Comparison of ENCODE assay signal across 8 mouse cellular contexts in the genomic region with DNA sequence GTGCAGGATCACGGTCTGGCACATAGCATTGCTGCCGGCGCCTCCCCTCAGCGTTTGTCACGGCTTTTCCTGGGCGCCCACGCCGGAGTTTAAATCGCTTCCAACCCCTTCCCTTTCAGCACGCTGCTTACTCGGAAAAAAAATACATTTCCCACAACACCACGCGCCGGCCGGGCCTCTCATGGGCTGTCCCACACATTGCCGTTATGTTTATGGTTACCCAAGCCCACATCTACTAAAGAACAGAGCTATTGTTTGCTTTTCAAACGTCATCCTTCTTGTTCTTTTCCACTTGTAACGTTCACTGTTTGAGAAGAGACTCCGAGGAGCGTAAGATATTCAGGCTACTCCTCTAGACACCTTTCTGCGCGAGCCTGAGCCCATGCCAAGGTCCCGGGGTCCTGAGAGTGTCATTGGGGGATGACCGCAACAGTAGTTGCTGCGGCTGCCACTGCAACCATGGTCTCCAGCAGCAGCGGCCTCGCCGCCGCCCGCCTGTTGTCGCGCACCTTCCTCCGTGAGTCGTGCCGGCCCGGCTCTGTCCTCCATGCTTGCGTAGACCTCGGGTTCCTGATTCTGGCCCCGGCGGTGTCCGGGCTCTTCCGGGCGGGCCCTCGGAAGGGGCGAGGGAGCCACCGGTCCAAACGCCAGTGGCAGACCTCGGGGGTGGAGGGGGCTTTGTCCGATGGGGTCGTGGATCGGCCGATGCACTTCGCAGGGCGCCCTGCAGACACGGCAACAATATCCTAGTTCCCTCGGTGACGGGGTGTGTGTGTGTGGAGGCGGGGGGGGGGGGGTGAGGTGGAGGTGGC. TPM values are rescaled to one million over a fixed set of nuclear protein-coding genes. Genes with fewer than 3 reads are reported as not detected.
DNase-seq lines count a peak whose midpoint lies in the region; ATAC-seq and TF ChIP-seq lines count a peak whose summit lies in the region.

TSS of gene Suclg1 (plus strand) at position 146 of the 812 bp plus-strand sequence.

- H3K27me3 ChIP-seq in heart, embryonic 11.5 days (ENCODE audit: control insufficient read depth, insufficient read depth, low read length) = no peaks in the 10 kb centered on the region
- no peaks in the 10 kb centered on the region for H3K27me3 ChIP-seq in kidney, embryonic 16.5 days (ENCODE audit: insufficient read depth, low read length)
- H3K27me3 ChIP-seq in liver, adult 2 months (ENCODE audit: control insufficient read depth, insufficient read depth, low read length) = no peaks in the 10 kb centered on the region
- H3K27me3 ChIP-seq in myocyte (ENCODE audit: control insufficient read depth, insufficient read depth, insufficient read length) = no peaks in the 10 kb centered on the region
- H3K27me3 ChIP-seq in splenic B cell, adult 2 months (ENCODE audit: control insufficient read depth, insufficient read depth, low read length, poor library complexity, severe bottlenecking) = no peaks in the 10 kb centered on the region

- peaks cover 23% of the 10 kb centered on the region; the same call in 1 of the 2 replicates for H3K79me2 ChIP-seq in liver, adult 2 months (ENCODE audit: control insufficient read depth, insufficient read depth, low read length)
- peaks cover 50% of the 10 kb centered on the region for H3K79me2 ChIP-seq in myocyte (ENCODE audit: control insufficient read depth, insufficient read depth)

- H3K36me3 ChIP-seq in heart, embryonic 11.5 days (ENCODE audit: control insufficient read depth, insufficient read depth, low read length) = no peaks in the 10 kb centered on the region
- no peaks in the 10 kb centered on the region for H3K36me3 ChIP-seq in kidney, embryonic 16.5 days (ENCODE audit: insufficient read depth, low read length)
- no peaks in the 10 kb centered on the region for H3K36me3 ChIP-seq in liver, adult 2 months (ENCODE audit: control insufficient read depth, insufficient read depth, low read length)
- no peaks in the 10 kb centered on the region for H3K36me3 ChIP-seq in myocyte (ENCODE audit: control insufficient read depth, insufficient read depth)
- H3K36me3 ChIP-seq in splenic B cell, adult 2 months (ENCODE audit: control insufficient read depth, insufficient read depth, low read length, poor library complexity, severe bottlenecking) = no peaks in the 10 kb centered on the region

- peak within 1 kb of the TSS; percentile 27 for H3ac ChIP-seq in myocyte (ENCODE audit: control insufficient read depth, insufficient read length)

- TF ChIP-seq CTCF in liver, adult 2 months (IDR thresholded peaks at IDR 0.05; ENCODE audit: low read depth, low read length) = no peak

- peak within 1 kb of the TSS; percentile 82 for H3K27ac ChIP-seq in heart, embryonic 11.5 days (ENCODE audit: low read depth, low read length)
- peak within 1 kb of the TSS; percentile 81 for H3K27ac ChIP-seq in kidney, embryonic 16.5 days (ENCODE audit: low read length)
- peak within 1 kb of the TSS; percentile 84 for H3K27ac ChIP-seq in liver, adult 2 months (replicated peaks; ENCODE audit: insufficient read depth, low read depth, low read length)

- H3K4me2 ChIP-seq in heart, embryonic 11.5 days = peak within 1 kb of the TSS; percentile 68
- peak within 1 kb of the TSS; percentile 86 for H3K4me2 ChIP-seq in kidney, embryonic 16.5 days (replicated peaks; ENCODE audit: low read depth, low read length)
- peak within 1 kb of the TSS; percentile 93 for H3K4me2 ChIP-seq in myocyte (ENCODE audit: low read depth)

- H3K4me3 ChIP-seq in heart, embryonic 11.5 days (ENCODE audit: low read depth, low read length) = peak within 1 kb of the TSS; percentile 94
- H3K4me3 ChIP-seq in kidney, embryonic 16.5 days (ENCODE audit: low read length) = peak within 1 kb of the TSS; percentile 99
- H3K4me3 ChIP-seq in liver, adult 2 months (ENCODE audit: insufficient read depth, low read depth, low read length) = peak within 1 kb of the TSS; percentile 91
- H3K4me3 ChIP-seq in myocyte = peak within 1 kb of the TSS; percentile 79

- peaks cover 14% of the 10 kb centered on the region for H3K4me1 ChIP-seq in heart, embryonic 11.5 days (ENCODE audit: control insufficient read depth, insufficient read depth, low read length)
- H3K4me1 ChIP-seq in kidney, embryonic 16.5 days (ENCODE audit: insufficient read depth, low read length) = peaks cover 15% of the 10 kb centered on the region
- peaks cover 26% of the 10 kb centered on the region for H3K4me1 ChIP-seq in liver, adult 2 months (ENCODE audit: control insufficient read depth, insufficient read depth, low read length)

- peak within 1 kb of the TSS; percentile 93 for H3K9ac ChIP-seq in heart, embryonic 11.5 days (ENCODE audit: low read depth, low read length)
- peak within 1 kb of the TSS; percentile 93 for H3K9ac ChIP-seq in kidney, embryonic 16.5 days (replicated peaks; ENCODE audit: low read length)
- peak within 1 kb of the TSS; percentile 95 for H3K9ac ChIP-seq in liver, adult 2 months (ENCODE audit: low read depth, low read length)

- DNase-seq in B cell, adult 2 months = peak; percentile 91
- DNase-seq in brain, adult 2 months (ENCODE audit: low read depth, low spot score) = peak; percentile 93
- peak; percentile 81 for DNase-seq in liver, adult 2 months (ENCODE audit: extremely low read depth, low read depth, low spot score)
- peak; percentile 91 for DNase-seq in splenic B cell, adult 2 months (ENCODE audit: low read depth, low spot score)

- peak; percentile 84 for TF ChIP-seq POLR2A in liver, adult 2 months (IDR thresholded peaks at IDR 0.05; ENCODE audit: extremely low read depth, insufficient read depth, low read length)
- TF ChIP-seq POLR2A in myocyte (IDR thresholded peaks at IDR 0.05; ENCODE audit: insufficient read length, low read depth) = peak; percentile 97

- under 1% methylated on average over 57 of the region's 58 CpGs for WGBS in heart, embryonic 11.5 days (ENCODE audit: insufficient replicate concordance)
- WGBS in kidney, embryonic 16.5 days = under 1% methylated on average over 57 of the region's 58 CpGs
- under 1% methylated on average over 58 of the region's 58 CpGs for WGBS in liver, adult 2 months

- ATAC-seq in erythroblast, adult 5-6 weeks (replicated peaks; ENCODE audit: low FRiP score, poor library complexity, severe bottlenecking) = peak; percentile 96
- ATAC-seq in heart, embryonic 11.5 days (replicated peaks; ENCODE audit: insufficient number of reproducible peaks, low FRiP score, low TSS enrichment) = peak; percentile 92
- ATAC-seq in kidney, embryonic 16.5 days (ENCODE audit: low FRiP score, low TSS enrichment) = peak; percentile 96

- H3K9me3 ChIP-seq in heart, embryonic 11.5 days (replicated peaks; ENCODE audit: control insufficient read depth, low read length) = no peaks in the 10 kb centered on the region
- H3K9me3 ChIP-seq in kidney, embryonic 16.5 days (ENCODE audit: low read length) = no peaks in the 10 kb centered on the region

TF ChIP-seq in myocyte, 11 proteins besides CTCF, POLR2A, EP300 and RAD21:
- TF ChIP-seq MYOG (IDR thresholded peaks at IDR 0.05; ENCODE audit: control insufficient read depth in 1 of 3, insufficient read depth in 1 of 3, insufficient read length in 2 of 3, low read depth in 2 of 3) (peak in 2 of 3 experiments; percentile 44 to 64), SRF (IDR thresholded peaks at IDR 0.05; ENCODE audit: control insufficient read depth, insufficient read length, low read depth) (peak; percentile 10), CEBPB (IDR thresholded peaks at IDR 0.05; ENCODE audit: insufficient read depth, poor library complexity, severe bottlenecking) (no peak), MAX (IDR thresholded peaks at IDR 0.05; ENCODE audit: low read depth) (peak; percentile 100), USF1 (IDR thresholded peaks at IDR 0.05; ENCODE audit: low read depth) (no peak), TCF3 (IDR thresholded peaks at IDR 0.05; ENCODE audit: insufficient read length, low read depth) (no peak), MYOD1 (IDR thresholded peaks at IDR 0.05; ENCODE audit: control insufficient read depth in 1 of 3, insufficient read length in 2 of 3, low read depth in 2 of 3) (peak in 2 of 3 experiments; percentile 15 to 55), REST (IDR thresholded peaks at IDR 0.05; ENCODE audit: insufficient read depth, insufficient read length) (no peak), POLR2AphosphoS2 (IDR thresholded peaks at IDR 0.05; ENCODE audit: insufficient read length, low read depth) (peak; percentile 97), TCF12 (IDR thresholded peaks at IDR 0.05; ENCODE audit: insufficient read depth, poor library complexity, severe bottlenecking) (no peak), E2F4 (IDR thresholded peaks at IDR 0.05; ENCODE audit: insufficient read depth) (no peak)
TF ChIP-seq in myocyte: peak in this region for 5.

RNA-seq across cellular contexts. Expression of gene Suclg1, which starts in this region (rescaled TPM):
- total RNA-seq in erythroblast, adult 5-6 weeks (2015; ENCODE audit: low replicate concordance) = 33.4 and 49.9 TPM in 2 replicates
- 18.1 and 39.3 TPM in 2 replicates for total RNA-seq in erythroblast, adult 5-6 weeks (2017; ENCODE audit: low replicate concordance)
- 264 and 298 TPM in 2 replicates for polyA plus RNA-seq in heart, embryonic 11.5 days (2014; fragmentation: Nextera tagmentation; extraction: Ambion mirVana)
- polyA plus RNA-seq in kidney, embryonic 16.5 days (2015; fragmentation: Nextera tagmentation; extraction: Ambion mirVana) = 230 and 251 TPM in 2 replicates
- 140 and 163 TPM in 2 replicates for total RNA-seq in liver, adult 2 months (2014; rRNA removed)
- polyA plus RNA-seq in liver, adult 2 months (2012; rRNA removed) = 136 and 186 TPM in 2 replicates
- 147 TPM for polyA plus RNA-seq in myocyte (2012; fragmentation: generic; extraction: Trizol)

Comparison
In these comparisons a context has a peak if more than half of its experiments do, and no peak if none do; other contexts are left out.
1. Peak in every context shown above with its lines: DNase-seq, ATAC-seq, H3K4me3 ChIP-seq and H3K27ac ChIP-seq.